Mouse (Mus musculus) kidney, postnatal 36 days (tissue): ENCODE results near the gene Ap5z1.

Experiments
- DNase-seq, 2 experiments: peaks; one replicate each; pipeline ENCODE4 v3.0.0; 2021 to 2022; ENCODE audit warnings: mixed read lengths in 2 of 2

Gene Ap5z1

DNA sequence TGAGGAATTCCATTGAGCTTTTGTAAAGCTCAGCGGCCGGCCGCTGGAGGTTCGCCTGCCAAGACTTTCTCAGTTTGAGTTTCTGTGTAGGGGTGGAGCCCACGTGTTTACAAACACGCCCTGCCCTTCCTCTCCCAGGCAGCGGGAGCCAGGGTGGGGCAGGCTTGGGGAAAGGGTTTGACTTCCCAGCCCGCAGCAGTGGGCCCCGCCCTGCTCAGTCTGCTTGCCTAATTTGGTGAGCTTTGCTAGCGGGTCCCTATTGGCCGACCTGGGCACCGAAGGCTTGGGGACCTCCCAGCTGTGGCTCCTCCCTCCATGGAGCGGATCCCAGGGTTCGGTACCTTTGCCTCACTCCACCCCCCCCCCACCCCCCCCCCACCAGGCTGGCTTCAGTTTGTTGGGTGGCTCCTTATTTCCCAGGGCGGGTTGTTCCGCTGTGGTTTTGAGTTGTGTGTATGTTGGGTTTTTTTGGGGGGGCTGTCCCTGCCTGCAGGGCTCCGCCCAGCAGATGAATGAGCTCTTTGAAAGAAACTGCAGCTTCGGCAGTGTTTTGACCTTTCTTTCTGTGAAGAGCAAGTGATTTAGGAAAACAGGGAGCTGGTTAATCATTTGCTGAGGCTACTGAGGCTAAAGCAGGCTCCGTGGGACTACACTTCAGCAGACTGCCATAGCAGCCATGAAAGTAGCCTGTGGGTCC is 23.1 kb upstream of the Ap5z1 start:
- peak; percentile 97 to 99 for DNase-seq

DNA sequence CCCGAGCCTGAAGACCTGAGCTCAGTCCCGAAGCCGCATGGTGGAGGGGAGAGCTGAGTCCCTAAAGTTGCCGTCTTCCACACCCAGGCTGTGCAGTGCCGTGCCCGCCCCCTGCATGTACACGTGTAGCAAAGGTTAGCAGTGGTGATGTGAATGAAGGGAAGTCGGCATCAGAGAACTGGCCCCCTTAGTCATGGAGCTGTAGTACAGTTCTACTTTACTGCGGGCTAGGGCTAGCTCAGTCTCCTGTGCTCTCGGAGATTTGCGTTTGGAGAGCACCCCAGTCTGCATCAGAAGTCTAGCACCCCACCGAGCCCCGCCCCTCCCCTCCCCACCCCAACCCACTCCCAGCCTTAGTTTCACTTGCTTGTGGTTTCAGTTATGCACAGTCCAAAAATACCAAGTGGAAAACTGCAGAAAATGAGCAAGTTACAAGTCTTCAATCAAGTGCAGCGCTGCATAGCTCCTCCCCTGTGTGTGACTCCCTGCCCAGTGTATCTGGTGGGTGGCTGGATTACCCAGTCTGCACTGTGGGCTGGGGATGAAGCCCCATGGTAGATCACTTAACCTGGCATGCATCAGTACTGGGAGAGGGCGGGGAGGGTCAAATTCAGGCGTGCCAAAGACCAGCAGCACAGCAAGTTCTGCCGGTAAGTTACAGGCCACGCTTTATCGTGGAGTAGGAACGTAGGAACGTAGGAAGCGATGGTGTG is 22.3 kb upstream of the Ap5z1 start:
- no peak for DNase-seq

DNA sequence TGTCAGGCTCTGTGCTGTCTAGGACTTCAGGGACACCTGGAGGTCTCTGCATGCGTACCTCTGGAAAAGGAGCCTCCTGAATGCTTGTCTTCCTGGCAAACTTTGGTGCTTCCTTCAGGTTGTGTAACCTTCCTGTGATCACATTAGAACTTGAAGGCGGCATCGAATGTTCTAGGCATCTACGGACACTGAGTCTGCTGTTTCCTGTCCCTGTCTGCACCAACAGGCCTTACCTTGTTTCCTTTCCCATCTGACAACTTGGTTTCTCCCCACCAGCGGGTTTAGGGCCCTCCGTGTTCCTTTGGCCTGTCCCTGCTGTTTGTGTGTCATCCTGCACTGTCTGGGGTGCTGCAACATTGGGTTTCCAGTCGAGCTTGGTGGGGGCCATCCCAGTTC is 21.7 kb upstream of the Ap5z1 start:
- DNase-seq = no peak

DNA sequence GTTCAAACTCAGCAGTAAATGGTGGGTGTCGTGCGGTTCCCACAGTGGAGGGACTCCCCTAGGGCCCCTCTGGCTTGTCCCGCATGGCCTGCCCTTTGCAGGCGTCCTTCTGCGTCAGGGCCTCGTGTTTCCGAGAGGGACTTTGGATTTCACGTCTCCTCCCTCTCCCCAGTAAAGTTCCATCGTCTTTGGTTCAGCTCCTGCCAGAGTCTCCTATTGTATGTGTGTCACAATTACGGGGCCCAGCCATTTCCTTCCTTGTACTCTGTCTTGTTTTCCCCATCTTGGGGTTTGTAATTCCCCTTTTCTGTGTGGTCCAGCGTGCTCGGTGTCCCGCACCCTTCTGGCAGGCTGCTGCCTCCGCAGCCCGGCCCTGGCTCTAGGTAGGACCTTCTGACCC is 20.2 kb upstream of the Ap5z1 start:
- DNase-seq = peak in 1 of 2 experiments; percentile 46

DNA sequence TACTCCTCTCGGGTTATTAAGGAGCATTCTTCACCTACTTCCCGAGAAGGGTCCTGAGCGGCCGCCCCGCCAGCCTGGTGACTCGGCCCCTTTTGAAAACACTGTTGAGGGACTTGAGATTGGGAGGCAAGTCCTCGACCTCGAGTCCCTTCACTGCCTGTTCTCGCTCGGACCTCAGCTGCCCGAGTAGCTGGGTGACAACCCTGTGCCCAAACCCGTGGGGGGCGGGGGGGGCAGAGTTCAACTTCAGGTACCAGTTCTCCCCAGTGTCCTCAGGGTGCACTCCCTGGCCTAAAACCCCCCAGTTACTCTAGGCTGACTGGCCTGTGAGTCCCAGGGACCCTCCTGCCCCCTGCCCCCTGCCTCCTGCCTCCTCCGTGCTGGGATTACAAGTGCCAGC is 19.8 kb upstream of the Ap5z1 start:
- peak in 1 of 2 experiments; percentile 51 for DNase-seq

DNA sequence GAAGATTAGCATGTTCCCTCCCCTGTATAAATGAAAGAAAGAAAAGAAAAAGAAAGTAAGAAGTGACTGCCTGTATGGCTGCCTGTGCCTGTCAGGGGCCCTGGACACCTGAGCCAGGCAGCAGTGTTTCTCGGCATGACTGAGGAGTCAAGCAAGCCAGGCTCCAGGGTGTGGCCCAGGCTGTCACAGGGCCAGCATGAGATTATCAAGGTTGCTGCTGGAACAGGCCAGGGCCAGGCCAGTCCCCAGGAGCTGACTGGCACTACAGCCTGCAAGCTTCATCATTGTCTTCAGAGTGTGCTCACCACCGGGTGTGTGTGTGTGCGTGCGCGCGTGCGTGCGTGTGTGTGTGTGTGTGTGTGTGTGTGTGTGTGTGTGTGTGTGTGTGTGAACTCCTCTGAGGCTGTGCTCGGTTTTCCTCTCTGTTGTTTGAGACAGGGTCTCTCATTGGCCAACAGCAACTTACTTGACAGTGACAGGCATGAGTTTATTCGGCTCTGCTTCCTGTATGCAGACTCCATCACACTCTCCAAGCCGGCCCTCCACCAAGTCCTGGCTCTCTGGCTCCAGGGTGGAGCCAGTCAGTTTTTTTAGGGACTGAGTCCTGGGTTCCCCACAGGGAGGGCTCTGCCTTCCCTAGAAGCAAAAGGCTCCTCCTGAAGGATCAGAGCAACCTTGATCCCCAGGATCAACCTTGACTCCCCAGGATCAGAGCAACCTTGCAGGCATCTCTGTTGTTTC is 18.8 kb upstream of the Ap5z1 start:
- peak in 1 of 2 experiments; percentile 42 for DNase-seq

DNA sequence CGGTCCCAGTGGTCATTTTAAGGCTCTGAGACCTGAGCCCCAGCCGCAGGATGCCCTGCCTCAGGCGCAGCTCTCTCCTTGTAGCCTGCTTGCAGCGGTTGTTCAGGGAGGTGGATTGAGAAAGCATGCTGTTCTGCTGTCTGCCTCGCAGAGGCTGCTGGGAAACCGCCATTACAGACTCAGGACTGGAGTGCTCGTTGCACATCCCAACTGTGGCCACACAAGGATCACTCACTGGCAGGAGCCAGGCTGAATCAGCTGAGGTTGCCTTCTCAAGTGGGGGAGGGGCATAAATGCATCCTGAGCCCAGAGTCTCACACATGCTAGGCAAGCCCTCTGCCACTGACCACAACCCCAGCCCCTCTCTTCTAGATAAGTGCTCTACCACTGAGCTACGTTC is 18.0 kb upstream of the Ap5z1 start:
- DNase-seq = peak in 1 of 2 experiments; percentile 41

DNA sequence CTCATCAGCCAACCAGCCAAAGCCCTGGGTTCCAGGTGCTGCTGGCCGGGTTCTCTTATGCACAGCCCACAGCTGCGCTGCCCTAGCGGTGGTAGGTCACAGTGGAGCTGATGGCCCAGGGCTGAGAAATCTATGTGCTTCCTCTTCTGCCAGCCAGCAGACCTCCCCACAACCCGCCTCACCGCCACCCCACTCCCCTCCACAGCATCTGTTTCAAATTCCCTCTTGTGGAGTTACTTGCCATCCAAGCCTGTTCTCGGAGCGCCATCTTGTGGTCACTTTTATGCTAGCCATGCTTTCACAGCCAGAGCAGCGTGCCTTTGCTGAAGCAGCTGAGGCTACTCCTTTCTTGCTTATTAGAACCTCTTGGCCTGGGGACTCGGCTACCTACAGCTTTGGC is 15.7 kb upstream of the Ap5z1 start:
- peak; percentile 85 to 95 for DNase-seq

DNA sequence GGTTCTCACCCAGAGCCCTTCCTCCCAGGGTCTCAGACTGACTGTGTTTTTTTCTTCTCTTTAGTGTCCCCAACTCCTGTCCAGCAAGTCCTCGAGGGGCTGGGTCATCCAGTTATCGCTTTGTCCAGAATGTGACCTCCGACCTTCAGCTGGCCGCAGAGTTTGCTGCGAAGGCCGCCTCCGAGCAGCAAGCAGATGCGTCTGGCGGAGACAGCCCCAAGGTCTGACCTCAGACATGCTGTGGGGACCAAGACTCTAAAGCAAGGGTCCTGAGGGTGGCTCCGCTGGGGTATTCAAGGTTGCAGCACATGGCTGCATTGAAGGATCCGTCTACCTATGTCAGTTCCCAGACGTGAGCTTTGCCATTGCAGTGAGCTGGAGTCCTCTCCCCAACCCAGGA is 15.1 kb upstream of the Ap5z1 start:
- DNase-seq = no peak

DNA sequence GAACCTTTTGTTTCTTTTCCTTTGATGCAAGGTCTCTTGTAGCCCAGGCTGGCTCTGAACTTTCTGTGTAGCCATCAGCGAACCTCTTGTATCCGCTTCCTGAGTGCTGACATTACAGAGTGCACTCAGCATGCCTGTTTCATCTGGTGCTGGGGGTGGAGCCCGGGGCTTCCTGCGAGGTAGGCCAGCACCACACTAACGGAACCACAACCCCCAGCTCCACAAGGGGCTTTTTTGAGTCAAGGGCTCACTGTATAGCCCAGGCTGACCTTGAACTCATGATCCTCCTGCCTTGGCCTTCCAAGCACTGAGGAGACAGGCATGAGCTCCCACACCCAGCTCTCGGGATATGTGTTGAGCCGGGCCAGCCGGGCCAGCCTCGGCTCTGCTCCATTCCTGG is 12.9 kb upstream of the Ap5z1 start:
- no peak for DNase-seq

DNA sequence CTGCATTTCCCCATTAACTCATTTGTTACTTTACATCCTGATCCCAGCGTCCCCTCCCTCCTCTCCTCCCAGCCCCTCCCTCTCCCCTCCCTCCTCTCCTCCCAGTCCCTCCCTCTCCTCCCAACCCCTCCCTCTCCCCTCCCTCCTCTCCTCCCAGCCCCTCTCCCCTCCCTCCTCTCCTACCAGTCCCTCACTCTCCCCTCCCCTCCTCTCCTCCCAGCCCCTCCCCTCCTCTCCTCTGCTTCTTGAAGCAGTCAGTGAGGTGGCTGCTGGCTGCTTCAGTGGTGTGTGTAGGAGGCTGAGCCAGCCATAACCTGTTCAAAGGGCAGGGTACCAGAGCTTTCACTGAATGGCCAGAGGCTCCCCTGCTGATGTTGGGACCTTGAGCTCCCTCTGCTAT is 12.0 kb upstream of the Ap5z1 start:
- peak; percentile 76 to 82 for DNase-seq

DNA sequence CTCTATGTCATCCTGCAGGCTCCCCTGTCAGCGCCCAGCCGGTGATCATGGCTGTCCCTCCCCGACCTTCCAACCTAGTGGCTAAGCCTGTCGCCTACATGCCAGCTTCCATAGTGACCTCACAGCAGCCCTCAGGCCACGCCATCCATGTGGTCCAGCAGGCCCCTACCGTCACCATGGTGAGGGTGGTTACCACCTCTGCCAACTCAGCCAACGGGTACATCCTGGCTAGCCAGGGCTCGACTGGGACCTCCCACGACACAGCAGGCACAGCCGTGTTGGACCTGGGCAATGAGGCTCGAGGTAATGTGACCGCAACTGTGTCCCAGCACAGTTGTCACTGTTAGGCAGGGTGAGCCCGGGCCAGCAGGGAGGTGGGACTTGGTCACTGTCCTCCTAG is 10.0 kb upstream of the Ap5z1 start:
- no peak for DNase-seq

DNA sequence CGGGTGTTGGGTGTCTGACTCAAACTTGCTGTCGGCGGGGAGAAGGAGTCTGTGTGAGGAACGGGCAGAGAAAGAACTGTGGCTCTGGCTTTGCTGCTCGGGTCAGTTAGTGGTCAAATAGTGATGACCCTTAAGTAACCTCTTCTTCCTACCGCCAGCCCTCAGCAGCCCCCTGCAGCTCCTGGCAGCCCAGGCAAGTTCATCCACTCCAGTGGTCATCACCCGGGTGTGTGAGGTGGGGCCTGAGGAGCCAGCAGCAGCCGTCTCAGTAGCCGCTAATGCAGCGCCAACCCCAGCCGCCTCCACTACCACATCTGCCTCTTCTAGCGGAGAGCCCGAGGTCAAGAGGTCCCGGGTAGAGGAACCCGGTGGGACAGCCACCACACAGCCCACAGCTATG is 7.4 kb upstream of the Ap5z1 start:
- no peak for DNase-seq

DNA sequence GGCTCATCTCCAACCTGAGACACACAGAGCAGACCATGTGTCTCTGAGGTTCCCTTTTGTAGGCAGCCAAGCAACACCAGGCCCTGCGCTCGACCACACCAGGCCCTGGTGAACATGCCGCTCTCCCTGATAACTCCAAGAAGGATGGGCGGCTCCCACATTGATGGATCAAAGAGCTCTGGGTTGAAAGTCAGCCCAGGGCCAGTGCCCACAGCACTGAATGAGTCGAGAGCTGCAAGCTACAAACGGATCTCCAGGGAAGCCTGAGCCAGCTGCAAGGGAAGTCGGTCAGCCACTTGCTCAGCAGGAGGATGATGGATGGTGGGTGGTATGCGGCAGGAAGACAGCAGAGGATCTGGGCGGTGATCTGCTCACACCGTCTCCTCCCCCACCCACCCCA is 6.4 kb upstream of the Ap5z1 start:
- DNase-seq = peak; percentile 41 to 67

DNA sequence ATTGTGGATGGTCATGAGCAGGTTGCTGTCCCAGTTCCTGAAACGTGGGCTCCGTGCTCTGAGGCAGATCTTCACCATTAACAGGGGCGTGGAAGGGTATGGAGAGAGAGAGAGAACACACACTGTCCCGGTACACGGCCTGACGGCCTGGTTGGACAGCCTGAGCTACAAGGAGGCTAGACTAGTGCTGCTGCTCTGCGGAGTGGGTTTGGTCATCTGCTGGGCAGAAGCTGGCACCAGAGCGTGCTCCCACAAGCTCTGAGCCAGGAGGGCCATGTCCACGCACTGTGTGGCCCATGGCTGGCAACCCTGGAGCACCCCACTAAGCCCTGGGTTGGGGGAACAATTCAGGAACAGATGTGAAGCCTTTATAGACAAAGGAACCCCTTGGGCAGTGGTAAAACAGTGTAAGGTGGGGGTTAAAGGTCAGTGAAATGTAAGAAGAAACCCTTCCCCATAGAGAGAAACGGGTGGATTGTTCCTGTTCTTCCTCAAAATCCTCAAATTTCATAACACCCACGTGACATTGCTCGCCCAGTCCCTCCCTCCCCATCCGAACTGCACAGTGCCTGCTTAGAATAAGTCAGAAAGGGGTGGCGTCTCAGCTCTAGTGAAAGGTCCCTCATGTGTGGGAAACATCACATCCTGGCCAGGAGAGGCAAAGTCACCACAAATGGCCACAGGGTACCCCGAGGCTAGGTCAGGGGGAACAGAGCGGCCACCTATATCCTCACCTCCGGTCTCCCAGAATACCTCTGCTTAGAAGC is 4.8 kb upstream of the Ap5z1 start:
- no peak for DNase-seq

DNA sequence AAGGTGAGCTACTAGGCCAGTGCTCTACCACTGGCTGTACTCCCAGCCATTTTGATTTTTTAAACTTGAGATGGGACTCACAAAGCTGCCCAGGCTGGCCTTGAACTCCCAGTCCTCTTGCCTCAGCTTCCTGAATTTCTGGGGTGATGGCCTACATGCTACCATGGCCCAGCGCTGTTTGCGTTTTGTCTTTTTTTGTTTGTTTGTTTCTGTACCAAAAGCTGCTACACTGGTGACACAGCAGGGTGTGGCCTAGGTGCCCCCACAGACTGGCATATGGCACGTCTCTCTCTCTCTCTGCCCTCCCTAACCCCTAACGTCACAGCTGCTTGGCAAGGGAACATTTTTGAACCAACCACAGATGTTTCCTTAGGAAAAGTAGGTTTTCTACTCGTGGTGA is 3.9 kb upstream of the Ap5z1 start:
- DNase-seq = no peak

DNA sequence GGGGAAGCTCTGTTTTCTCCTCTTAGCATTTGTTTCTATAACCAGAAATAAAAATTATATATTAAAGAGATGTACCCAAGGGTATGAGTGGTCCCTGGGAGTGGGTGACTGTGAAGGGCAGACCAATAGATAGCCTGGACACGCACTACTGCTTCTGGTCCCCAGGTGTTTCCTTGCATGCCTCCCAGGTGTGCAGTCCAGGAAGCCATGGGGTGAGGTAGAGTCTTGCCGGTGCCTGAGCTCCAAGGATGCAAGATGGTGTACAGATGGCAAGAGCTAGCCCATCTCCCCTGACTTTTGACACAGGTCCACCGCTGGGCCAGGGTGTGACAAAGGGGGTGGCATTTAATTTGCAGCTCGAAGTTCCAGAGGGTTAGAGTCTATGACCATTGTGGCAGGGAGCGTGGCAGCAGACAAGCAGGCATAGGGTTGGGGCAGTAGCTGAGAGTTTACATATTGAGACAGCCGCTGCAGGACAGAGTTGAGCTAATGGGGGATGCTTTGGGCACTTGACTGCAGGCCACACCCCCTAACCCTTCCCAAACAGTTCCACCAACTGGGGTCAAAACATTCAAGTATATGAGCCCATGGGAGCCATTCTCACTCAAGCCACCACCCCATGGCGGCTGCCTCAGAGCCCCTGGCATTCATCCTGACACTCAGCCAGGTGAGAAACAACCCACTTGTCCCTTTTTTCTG is 1.7 kb upstream of the Ap5z1 start:
- DNase-seq = no peak

DNA sequence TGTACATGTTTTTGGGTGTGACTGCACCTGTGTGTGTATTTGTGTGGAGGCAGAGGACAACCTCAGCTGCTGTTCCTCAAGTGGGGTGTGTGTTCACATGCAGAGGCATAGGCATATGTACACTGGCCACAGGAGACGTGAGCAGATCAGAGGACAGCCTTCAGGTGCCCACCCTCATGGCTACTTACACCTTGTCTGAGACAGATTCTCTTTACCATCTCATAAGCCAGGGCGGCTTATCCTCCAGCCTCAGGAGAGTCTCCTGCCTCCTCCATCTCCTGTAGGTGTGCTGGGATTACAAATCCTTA is 1.1 kb upstream of the Ap5z1 start:
- DNase-seq = no peak

DNA sequence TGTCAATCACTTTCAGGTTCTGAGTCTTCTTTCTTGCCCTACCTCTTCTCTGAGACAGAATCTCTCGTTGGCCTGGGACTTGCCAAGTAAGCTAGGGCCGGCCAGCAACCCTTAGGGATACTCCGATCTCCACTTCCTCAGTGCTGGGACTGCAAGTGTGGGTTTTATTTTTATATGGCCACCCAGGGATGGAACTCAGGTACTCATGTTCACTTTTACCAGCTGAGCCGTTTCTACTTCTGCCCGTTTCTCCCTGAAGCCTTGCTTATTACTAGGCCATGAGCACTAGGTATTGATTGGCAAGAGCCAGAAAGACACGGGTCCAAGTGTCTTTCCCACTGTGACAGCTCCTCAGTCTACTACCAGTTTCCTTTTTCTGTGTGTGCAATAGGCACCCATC is 733 bp upstream of the Ap5z1 start:
- DNase-seq = no peak

DNA sequence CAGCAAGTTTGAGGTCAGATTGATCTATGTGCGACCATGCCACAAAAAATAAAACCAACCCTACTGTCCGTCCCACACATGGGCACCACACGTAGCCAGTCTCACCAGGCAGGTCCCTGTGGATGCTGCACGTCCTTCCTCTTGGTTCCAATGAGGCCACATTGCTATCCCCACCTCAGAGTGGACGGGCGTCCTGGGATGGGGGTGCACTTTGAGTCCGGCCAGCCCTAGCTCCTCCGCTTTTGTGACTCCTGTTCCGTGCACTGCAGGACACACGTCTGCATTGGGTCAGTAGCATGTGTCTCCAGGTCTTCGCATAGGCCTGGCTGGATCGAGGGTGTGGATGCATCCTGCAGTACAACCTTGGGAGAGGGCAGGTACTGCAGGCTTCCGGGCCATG is 4.6 kb downstream of the Ap5z1 start:
- no peak for DNase-seq

DNA sequence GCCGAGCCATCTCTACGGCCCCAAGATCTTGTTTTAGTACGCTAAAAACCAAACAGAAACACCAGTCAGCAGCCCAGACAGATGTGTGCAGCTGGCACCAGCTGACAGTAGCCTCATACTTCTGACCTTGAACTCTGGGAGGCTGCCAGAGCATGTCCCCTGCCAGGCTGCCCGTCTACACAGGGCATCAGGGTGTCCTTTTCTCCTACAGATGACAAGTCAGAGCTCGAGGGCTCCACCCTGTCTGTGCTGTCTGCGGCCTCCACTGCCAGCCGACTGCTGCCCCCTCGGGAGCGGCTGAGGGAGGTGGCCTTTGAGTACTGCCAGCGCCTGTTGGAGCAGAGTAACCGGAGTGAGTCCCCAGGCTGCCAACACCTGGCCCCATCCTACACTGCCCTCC is 6.1 kb downstream of the Ap5z1 start:
- DNase-seq = no peak

DNA sequence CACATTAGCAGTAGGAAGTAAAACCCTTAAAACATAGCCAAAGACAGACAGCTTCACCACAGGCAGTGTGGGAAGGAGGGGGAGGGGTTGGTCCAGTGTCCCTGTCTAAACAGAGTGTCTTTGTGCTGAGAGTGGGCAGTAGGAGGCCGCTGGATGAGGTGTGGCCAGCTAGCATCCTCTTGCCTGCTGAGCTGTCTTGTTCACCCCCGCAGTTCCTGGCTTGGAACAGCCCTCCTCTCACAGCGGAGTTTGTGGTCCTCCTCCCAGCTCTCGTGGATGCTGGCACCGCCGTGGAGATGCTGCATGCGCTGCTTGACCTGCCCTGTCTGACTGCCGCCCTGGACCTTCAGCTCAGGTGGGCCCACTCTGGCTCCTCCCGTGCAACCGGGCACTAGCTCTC is 10.0 kb downstream of the Ap5z1 start:
- no peak for DNase-seq

DNA sequence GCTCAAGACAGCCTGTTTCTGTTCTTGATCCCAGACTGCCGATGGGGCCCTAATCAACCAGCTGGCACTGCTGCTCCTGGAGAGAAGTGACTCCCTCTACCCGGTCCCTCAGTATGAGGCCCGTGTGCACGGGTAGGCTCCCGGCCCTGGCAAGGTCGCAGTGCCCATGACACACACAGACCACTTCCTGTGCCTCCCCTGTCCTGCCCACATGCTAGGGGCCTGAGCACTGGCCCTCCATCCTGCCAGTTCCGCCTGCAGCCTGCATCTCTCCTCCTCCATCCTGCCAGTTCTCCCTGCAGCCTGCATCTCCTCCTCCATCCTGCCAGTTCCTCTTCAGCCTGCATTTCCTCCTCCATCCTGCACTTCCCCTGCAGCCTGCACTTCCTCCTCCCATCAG is 11.9 kb downstream of the Ap5z1 start:
- DNase-seq = no peak
